Mouse (Mus musculus) heart, adult 10 weeks (tissue): ENCODE data around the gene Mpeg1. TPM values are rescaled to one million over a fixed set of nuclear protein-coding genes. Genes with fewer than 3 reads are reported as not detected.

ENCODE experiments used
- polyA plus RNA-seq: library from polyadenylated mRNA; stranded (reverse); fragments of 350-450 nt; fragmentation: Illumina TruSeq; extraction: RNeasy Lipid Tissue Mini Kit (QIAGEN cat#74804); gene quantifications from one replicate; pipeline ENCODE4 v1.2.3, GENCODE M21; 2014; ENCODE audit warnings: low read depth, low replicate concordance

Gene Mpeg1
- 3.8 TPM for polyA plus RNA-seq

DNA sequence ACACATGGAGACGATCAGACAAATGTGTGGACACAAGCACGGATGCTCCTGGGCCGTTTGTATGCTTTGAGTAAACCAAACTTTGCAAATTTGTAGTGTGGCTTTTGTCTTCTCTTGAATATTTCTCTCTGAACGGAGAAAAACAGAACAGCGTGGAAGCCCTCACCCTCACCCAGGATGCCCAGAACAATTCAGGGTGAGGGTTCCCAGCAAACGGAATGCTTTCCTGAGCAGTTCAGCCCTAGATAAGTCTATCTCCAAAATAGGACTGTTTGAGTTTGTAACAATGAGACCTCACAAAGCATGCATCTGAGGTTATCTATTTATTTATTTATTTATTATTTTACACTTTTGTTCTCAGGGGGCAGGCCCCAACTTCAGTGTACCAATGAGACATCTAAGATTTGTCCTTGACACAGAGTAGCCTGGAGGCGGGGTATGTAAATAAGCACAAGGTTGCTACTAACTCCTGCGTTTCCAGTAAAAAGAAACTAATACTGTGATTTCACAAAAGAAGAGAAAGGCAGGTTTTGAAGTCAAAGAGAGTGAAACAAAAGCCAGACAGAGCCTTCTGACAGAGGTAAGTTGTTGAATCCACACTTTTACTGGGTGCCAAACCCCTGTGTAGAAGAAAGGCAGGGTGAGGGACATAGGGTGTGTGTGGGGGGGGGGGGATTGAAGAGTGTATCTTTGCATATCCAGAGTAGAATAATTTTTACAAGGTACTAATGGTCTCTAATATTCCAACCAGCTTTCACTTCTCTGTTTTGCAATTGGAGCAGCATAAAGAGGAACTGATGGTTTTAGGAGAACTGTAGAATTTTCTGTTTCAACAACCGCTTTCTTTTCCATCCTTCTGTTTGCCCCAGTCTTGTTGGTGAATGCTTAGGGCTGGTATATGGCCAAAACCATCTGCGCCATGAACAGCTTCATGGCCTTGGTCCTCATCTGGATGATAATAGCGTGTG lies at the start of gene Mpeg1:
Gene Mpeg1 (plus strand): TSS at position 498 of the 968 bp plus-strand sequence.

GRCm38 (mm10) chr19:12417361-12417760 lies 43.2 kb upstream of the Mpeg1 start, which contains the start of gene Olfr1441:
Gene Olfr1441 (plus strand): TSS chr19:12417433.

GRCm38 (mm10) chr19:12427605-12428004 lies 33.0 kb upstream of the Mpeg1 start, which contains the start of gene Pfpl:
Gene Pfpl (plus strand): TSS chr19:12427905.

GRCm38 (mm10) chr19:12501370-12502347 lies 41.1 kb downstream of the Mpeg1 start, which contains the start of gene Dtx4:
Gene Dtx4 (minus strand): TSS chr19:12501454.

Other genes starting within 250 kb of the Mpeg1 start
- gene Olfr1432, start 228.2 kb upstream of the Mpeg1 start, polyA plus RNA-seq: not detected
- not detected for gene Olfr262, start 219.1 kb upstream of the Mpeg1 start, polyA plus RNA-seq
- not detected for gene Olfr235, start 199.7 kb upstream of the Mpeg1 start, polyA plus RNA-seq
- gene Olfr1434, start 180.9 kb upstream of the Mpeg1 start, polyA plus RNA-seq: not detected
- not detected for gene Olfr1436, start 161.6 kb upstream of the Mpeg1 start, polyA plus RNA-seq
- gene Olfr1437, start 135.7 kb upstream of the Mpeg1 start, polyA plus RNA-seq: not detected
- not detected for gene Olfr1438-ps1, start 124.9 kb upstream of the Mpeg1 start, polyA plus RNA-seq
- gene Olfr1440, start 73.5 kb upstream of the Mpeg1 start, polyA plus RNA-seq: not detected
- gene Olfr1441, start 43.3 kb upstream of the Mpeg1 start, polyA plus RNA-seq: not detected
- gene Pfpl, start 32.9 kb upstream of the Mpeg1 start, polyA plus RNA-seq: not detected
- gene Dtx4, start 40.7 kb downstream of the Mpeg1 start, polyA plus RNA-seq: 5.4 TPM
- gene Fam111a, start 85.0 kb downstream of the Mpeg1 start, polyA plus RNA-seq: 5.0 TPM
- gene Gm4952, start 139.2 kb downstream of the Mpeg1 start, polyA plus RNA-seq: not detected
- gene Glyat, start 172.5 kb downstream of the Mpeg1 start, polyA plus RNA-seq: 0.13 TPM
- not detected for gene Olfr1442, start 209.7 kb downstream of the Mpeg1 start, polyA plus RNA-seq
- not detected for gene Olfr1443, start 217.3 kb downstream of the Mpeg1 start, polyA plus RNA-seq
- gene Keg1, start 235.0 kb downstream of the Mpeg1 start, polyA plus RNA-seq: not detected